Mouse (Mus musculus): ENCODE data around the gene Cenpk.
A peak's percentile ranks its signal among the peaks of the same experiment; 100 is the strongest.
"Not testable (repeated sequence)": the region's sequence is repeated elsewhere in the genome, so short reads cannot be mapped to it uniquely, and the experiment has no call there.

Gene Cenpk

DNA sequence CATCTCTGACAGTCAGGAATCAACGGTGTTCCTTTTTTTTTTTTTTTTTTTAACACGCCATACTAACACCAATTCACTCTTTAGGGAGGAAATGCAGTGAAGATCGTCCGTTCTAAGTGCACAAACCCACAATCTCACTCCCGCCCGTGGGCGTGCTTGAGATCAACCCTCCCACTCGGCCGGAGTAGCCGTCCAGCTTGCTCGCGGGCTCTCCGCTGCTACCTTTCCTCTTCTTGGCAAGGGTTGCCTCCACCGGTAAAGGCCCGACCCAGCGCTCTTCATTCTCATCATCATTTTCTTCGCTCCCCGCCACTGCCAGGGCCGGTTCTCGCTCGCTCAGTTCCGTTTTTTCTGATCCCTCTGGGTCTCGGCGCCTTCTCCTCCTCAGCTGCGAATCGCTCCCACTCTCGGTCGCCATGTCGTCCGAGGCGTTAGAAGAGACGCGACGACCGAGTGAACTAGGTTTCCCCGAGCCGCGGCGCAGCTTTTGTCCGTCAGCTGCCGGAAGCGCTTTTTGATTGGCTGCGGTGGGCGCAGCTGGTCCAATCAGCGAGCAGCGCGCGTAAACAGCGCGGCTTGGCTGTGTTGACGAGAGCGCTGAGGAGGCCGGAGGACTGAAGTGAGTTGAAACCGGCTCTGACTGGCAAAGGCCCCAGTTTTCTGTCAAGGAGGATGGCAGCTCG lies at the start of gene Cenpk, which contains the start of gene Ppwd1:
Gene Cenpk, plus strand, starts transcription at position 228 of the 683 bp plus-strand sequence.
Gene Ppwd1, minus strand, starts transcription at position 460 of the 683 bp plus-strand sequence.
- peak; percentile 98 to 99 for DNase-seq (ENCODE audit: low spot score in 2 of 2)

DNA sequence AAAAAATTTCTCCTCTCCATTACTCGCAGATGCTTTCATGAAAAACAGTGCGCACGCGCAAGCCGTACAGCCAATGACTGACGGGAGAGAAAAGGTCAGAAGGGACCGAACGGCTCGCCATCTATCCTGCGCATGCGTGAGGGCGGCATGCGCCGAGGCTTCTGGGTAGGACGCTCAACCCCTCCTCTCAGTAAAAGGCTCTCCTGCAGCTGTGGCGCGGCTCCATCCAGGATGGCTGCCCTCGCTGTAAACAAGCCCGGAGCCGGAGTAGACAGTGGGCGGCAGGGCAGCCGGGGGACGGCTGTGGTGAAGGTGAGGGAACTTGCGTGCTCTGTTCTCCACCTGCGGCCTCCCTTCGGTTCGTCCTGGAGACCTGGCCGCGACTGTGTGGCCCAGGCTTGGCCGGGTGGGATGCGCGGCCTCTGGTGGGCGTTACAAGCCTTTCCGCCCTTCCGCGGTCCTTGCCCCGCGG lies 49.7 kb upstream of the Cenpk start, which contains the start of gene Trim23:
Gene Trim23, plus strand, starts transcription at position 148 of the 472 bp plus-strand sequence.
- peak; percentile 99 for DNase-seq (ENCODE audit: low spot score in 2 of 2)

DNA sequence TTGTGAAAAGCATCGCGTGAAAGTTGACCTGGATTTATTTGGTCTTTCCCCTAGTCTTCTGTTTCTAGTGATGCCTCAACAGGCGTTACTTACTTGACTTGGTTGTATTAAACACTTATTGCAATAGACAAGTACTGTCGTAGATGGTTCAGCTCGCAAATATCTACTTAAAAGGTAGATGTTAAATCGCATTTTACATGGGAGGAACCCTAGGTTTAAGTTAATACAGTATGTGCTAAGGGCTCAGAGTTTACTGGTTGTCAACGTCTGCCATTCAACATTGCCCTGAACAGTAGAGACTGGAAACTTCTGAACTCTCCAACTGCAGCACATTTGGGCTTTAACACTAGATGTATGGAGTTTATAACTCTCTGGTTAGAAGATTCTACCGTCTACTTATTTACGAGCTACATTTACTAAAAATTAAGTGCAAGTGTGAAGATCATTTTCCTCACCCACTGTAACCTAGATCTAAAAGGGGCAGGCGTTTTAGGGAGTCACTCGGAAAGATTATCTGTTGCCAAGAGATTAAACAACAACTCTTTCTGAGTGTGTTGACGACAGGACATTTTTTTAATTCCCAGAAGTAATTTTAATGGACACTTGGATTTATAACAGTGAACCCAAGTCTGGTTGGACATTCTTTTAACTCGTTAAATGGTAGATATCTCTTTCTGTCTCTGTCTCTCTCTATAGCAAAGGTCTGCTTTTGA lies 49.1 kb upstream of the Cenpk start:
- no peak for DNase-seq (ENCODE audit: low spot score in 2 of 2)

DNA sequence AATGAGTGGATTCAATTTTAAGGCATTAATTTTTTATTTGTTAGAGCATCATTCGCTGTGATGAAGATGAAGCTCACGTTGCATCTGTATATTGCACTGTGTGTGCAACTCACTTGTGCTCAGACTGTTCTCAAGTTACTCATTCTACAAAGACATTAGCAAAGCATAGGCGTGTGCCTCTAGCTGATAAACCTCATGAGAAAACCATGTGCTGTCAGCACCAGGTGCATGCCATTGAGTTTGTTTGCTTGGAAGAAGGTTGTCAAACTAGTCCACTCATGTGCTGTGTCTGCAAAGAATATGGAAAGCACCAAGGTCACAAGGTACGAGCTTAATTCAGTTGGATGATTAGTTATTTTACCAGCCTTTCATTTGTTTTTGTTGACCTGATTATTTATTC lies 41.1 kb upstream of the Cenpk start:
- no peak for DNase-seq (ENCODE audit: low spot score in 2 of 2)

DNA sequence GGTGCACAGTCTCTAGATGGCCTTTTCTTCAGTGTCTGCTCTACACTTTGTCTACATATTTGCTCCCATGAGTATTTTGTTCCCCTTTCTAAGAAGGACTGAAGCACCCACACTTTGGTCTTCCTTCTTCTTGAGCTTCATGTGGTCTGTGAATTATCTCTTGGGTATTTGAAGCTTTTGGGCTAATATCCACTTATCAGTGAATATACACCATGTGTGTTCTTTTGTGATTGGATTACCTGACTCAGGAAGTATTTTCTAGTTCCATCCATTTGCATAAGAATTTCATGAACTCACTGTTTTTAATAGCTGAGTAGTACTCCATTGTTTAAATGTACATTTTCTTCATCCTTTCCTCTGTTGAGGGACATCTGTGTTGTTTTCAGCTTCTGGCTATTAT lies 32.5 kb upstream of the Cenpk start:
- DNase-seq (ENCODE audit: low spot score in 2 of 2), result not testable (repeated sequence)

DNA sequence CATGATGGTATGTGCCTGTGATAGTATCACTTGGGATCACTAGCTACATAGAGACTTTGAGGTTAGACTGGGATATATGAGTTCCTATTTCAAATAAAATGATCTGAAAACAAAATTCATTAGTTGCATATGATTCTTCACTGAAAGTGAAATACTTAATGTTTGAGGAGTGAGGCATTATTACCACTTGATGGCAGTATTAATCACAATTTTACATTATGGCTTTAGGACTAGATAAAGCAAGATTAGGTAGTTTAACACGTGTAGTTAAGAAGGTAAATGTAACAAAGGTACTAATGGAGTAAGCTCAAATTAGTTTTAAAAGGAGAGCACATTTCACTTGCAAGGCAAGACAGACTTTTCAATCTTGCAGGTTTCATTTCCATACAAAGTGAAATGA lies 24.1 kb upstream of the Cenpk start:
- DNase-seq (ENCODE audit: low spot score in 2 of 2), result no peak

DNA sequence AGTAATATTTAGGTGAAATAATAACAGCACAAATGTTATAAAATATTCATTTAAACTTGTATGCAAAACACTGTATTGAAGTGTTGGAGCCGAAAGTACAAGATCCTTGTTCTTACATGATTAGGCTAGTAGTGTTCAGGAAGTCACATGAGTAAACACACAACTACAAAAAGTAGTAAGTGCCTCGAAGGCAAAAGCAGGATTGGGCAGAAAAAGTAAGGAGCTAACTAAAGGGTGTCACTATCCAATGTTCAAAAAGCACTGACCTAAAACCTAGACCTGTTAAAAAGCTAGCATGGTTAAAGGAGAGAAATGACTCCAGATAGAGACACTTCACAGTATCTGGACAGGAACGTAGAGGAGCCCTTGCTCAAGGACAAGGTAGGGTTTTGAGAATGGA lies 933 bp upstream of the Cenpk start:
- DNase-seq (ENCODE audit: low spot score in 2 of 2), result no peak

DNA sequence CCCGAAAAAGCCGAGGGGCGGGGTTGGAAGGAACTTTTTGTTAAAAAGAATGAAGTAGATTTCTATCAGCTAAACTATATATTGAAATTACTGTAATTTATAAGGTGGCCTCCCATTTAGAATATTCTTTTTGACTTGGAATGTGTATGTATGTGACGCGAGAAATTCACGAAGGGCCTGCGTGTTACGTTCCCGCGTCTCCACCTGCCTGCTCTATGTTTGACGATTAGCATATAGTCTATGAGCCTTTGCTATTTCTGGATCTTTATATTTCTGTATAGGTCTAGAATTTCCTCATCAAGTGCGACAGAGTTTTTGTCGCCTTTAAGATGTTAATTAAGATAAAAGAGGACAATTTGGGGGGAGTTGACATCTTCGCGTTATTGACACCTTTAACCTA lies 770 bp downstream of the Cenpk start:
- DNase-seq (ENCODE audit: low spot score in 2 of 2), result no peak

DNA sequence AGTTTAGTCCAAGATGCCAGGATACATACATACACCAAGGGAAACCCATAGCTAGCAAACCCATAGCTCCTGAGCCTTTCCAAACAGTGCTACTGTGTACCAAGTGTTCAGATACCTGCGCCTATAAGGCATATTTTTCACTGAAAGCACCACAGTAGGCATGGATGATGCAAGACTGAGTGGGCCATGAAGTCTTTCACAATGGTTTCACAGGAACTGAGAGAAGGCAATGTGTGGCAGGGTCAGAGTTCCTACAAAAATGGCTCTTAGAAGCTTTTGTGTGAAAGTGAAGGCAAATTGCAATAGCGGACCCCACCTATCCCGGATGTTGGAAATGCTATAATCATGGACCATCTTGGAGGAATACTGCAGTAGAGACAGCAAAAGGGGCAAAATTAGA lies 30.6 kb downstream of the Cenpk start:
- no peak for DNase-seq (ENCODE audit: low spot score in 2 of 2)

DNA sequence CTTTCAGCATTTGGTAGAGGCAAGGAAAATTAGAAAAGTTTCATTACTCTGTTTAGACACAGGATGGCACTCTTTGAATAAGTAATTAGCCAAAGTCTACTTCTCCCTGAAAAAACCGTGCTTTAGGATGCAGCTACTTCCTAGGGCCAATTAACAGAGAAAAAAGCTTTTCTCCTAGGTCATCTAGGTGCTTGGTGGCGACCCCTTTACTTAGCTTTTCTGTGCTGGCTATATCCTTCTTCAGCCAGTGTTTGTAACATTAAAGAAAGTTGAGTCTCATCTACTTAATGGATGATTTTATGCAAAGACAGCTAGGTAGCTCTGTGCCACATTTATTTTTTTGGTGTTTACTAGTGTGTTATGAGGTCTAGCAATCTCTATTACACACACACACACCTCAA lies 56.6 kb downstream of the Cenpk start:
- DNase-seq (ENCODE audit: low spot score in 2 of 2), result no peak

DNA sequence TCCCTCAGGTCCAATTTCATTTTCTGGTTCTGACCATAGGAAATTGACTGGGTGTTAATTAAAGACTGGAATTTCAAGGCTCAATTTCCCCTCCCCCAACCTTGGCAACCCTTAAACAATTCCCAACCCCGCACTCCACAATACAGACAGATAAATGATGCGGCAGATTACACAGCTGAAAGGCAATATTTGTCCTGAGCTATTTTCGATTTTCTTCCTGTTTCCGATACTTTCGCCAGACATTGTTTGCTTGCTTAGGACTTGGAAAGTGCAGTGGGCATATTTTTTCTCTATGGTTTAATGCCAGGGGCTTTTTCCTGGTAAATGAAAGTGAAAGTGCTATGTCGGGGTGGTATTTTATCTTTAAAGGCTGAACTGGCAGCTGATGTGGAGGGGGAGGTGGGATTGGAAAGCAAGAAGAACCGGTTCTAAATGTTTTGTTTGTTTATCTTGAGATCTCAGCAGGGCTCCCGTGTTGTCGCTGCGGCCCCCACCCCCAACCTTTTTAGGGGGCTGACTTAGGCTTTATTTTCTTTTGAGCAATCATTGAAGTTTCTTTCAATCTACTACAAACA lies 57.4 kb downstream of the Cenpk start:
- peak in 1 of 2 experiments; percentile 27 for DNase-seq (ENCODE audit: low spot score in 2 of 2)

DNA sequence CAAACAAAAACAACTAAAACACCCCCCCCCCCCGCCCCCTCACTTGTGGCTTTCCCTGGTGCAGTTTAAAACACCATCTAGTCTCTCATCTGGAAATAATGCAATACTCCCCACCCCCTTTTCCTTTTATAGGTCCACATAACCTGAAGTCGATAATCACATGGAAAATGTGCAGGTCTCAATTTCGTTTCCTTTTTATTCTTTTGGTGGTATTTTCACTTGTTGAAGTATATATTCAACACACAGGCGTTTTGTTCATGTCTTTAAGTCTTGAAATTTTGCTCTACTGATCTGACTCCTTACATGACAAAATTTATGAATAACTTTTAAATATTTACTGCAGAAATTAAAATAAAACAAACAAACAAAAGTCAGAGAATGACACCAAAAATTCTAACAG lies 57.9 kb downstream of the Cenpk start:
- no peak for DNase-seq (ENCODE audit: low spot score in 2 of 2)

DNA sequence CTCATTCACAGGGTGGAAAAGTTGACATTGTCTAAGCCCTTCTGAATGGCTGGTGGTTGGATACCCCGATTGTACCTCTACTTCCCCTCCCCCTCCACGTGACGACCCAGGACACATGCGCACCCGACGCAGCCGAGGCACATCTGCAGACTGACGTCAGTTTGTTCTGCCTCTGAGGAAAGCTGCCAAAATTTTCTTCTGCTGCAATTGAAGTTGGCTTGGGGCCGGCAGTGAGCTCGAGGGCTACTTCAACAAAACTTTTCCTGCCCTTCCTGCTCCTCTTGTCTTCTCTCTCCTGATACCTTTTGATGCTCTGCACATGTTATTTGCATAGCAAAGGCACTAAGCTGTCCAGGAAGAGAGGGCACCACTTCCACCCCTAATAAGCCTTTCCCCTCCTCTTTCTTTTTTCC lies 58.5 kb downstream of the Cenpk start:
- peak; percentile 94 for DNase-seq (ENCODE audit: low spot score in 2 of 2)

DNA sequence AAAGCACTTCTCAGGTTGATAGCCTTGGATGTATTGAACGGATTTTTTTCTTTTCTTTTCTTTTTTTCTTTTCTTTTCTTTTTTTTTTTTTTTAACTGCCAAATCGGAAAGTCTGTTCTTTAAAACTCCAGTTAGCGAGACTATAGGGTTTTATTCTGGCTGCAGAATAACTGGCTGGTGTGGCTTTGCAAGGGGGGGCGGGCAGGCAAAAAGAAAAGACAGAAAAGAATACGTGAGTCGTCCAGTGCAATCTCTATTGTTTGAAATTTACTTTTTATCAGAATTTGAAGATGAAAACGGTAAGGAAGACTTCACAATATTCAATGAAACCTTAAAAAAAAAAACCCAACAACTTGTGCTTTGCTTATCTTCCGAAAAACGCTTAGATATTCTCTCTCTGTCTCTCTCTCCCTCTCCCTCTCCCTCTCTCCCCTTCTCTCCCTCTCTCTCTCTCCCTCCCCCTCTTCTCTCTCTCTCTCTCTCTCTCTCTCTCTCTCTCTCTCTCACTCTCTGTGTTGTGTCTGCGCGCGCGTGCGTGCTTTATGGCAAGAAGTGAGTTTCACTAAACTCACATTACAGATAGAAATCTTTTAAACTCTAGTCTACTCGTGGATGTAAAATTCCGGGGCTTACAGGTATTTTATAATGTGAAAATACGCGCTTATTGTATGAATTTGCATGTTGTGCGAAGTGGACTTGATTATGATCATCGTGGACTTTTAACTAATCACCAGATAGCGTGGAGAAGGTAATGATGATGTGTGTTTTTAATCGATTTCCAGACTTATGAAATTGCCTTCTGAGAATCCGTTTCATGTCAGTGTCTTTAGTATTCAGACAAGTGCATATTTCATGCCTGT lies 59.2 kb downstream of the Cenpk start, which contains the start of gene Adamts6:
Gene Adamts6, plus strand, starts transcription at position 470 of the 860 bp plus-strand sequence.
- no peak for DNase-seq (ENCODE audit: low spot score in 2 of 2)

DNA sequence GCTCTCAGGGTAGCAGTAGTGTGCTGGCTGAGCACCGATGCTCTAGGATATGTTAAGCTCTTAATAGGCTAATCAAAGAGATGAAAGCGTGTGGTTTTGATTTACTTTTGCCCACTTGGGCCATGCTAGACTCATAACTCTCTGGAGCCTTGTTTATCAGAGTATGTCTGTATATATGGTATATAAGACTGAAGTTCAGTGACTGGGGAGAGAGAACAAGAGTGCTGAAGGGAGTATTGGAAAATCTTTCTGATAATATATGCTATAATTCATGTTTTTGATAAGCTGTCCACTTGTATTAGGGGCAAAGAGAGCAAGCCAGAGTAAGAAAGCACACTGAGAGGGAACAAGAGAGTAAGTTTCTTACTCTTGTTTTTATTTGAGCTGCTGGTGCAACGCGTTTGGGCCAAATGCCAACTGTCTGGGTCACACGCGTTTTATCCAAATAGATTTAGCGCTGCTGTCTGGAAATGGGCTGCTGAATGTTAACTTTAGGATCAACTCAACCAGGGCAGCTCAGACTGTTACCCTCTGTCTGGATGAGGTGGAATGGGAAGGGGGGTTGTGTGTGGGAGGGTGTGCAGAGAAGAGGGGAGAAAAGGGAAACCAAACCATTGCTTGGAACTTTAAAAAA lies 59.9 kb downstream of the Cenpk start:
- peak; percentile 46 to 65 for DNase-seq (ENCODE audit: low spot score in 2 of 2)

DNA sequence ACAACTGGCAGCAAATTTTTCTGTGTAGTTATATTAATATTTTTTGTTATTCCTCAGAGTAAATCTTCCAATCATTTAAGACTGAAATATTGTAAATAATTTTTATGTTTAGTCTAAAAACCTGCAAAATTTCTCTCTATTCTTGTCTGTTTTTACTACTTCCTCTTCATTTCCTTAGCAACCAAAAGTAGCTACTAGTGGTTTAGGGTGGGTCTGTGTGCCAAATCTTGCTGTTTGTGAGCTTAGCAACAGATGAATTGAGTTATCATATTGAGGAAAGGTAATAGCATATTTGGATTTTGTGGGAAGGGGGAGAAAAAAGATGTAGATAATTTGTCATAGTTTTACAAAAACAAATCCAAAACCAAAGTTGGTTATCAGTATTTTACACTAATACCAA lies 60.8 kb downstream of the Cenpk start:
- DNase-seq (ENCODE audit: low spot score in 2 of 2), result no peak

DNA sequence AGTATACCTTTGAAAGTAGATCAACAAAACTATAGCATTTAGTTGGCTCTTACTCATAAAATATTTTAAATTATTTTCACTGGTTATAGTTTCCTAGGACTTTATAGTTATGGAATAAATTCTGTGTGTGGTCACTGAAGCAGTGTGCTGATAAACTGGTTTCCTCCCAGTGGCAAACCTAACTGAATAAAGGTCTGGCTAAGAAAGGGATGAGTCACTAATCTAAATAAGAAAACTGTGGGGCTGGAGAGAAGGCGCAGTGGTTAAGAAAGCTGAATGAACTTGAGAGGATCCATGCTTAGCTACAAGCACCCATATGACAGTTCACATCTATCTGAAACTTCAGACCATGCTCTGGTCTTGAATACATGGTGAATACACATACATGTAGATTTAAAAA lies 67.1 kb downstream of the Cenpk start:
- DNase-seq (ENCODE audit: low spot score in 2 of 2), result no peak
